Mouse (Mus musculus) bone marrow macrophage, adult 2 months (primary cell): ENCODE measurements around the gene Ccdc30. TPM values are rescaled to one million over a fixed set of nuclear protein-coding genes. Genes with fewer than 3 reads are reported as not detected.
A peak's percentile ranks its signal among the peaks of the same experiment; 100 is the strongest.

Source experiments
- H3K27ac ChIP-seq: 2 replicates; pipeline ENCODE4 v1.5.1; 2012; ENCODE audit warnings: low read depth, low read length; ENCODE audit not compliant: insufficient read depth
- H3K4me1 ChIP-seq: 2 replicates; pipeline ENCODE4 v1.6.1; 2012; ENCODE audit warnings: low read length; ENCODE audit not compliant: control insufficient read depth, insufficient read depth
- H3K4me3 ChIP-seq: 2 replicates; pipeline ENCODE4 v1.5.1; 2012; ENCODE audit warnings: mild to moderate bottlenecking, low read length, moderate library complexity; ENCODE audit not compliant: insufficient read depth
- CTCF ChIP-seq: IDR thresholded peaks from 2 replicates; pipeline ENCODE4 v1.5.1; 2012; ENCODE audit warnings: low read depth, mild to moderate bottlenecking, low read length, moderate library complexity
- POLR2A ChIP-seq: IDR thresholded peaks from 2 replicates; pipeline ENCODE4 v1.6.1; 2012; ENCODE audit warnings: mild to moderate bottlenecking, low read depth, low read length, borderline replicate concordance
- polyA plus RNA-seq: library from polyadenylated mRNA; stranded (reverse); fragments of >200 nt; gene quantifications from 2 replicates; pipeline ENCODE4 v1.2.4, GENCODE M21; 2012; ENCODE audit not compliant: missing spikeins, insufficient read depth, insufficient read length

The Ccdc30 gene
- polyA plus RNA-seq, 1 experiment: not detected

GRCm38 (mm10) chr4:119320896-119321550 is 94.3 kb downstream of the Ccdc30 start:
- TF ChIP-seq POLR2A: no peak
- TF ChIP-seq CTCF: no peak
- peak overlapping the region; percentile 75 for H3K4me3 ChIP-seq
- H3K4me1 ChIP-seq: peaks cover 9% of the 10 kb centered on the region
- peak overlapping the region; percentile 64; the same call in 1 of the 2 replicates for H3K27ac ChIP-seq

- Histone ChIP-seq H3K4me1 (peaks cover 9% of the 10 kb centered on the region), H3K4me3 (peak within 1 kb of the TSS; percentile 75), H3K27ac (peak within 1 kb of the TSS; percentile 64)
- no peak for TF ChIP-seq POLR2A
- TF ChIP-seq CTCF: no peak
Measured at GRCm38 (mm10) chr4:119320131-119320830, 95.0 kb downstream of the Ccdc30 start, which contains the start of gene Ppih. Gene Ppih, minus strand, starts transcription at chr4:119320546.

- no peak overlapping the region for H3K27ac ChIP-seq
- H3K4me1 ChIP-seq: no peaks in the 10 kb centered on the region
- H3K4me3 ChIP-seq: no peak overlapping the region
- TF ChIP-seq POLR2A (no peak), CTCF (no peak)
Measured at GRCm38 (mm10) chr4:119313756-119314155, 101.6 kb downstream of the Ccdc30 start.

DNA sequence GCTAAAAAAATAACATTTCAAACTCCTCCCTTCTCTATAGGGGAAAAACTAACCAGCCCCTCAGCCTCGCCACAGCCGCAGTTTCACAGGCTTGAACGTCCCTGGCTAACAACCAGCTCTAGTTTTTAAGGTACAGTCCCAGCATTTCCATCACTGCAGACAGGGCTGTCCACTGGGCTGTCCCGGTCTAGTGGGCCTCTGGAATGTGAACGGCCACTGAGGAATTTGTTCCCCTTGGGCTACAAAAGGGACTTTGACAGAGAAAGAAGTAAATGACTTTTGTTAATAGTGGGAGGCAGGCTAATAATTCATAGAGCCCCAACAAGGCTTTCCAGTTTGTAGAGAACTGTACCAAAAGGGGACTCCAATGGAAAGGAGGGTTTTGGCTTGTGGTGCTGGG is 109.9 kb downstream of the Ccdc30 start:
- TF ChIP-seq CTCF (no peak), POLR2A (no peak)
- H3K4me1 ChIP-seq: peaks cover 20% of the 10 kb centered on the region
- H3K27ac ChIP-seq: no peak overlapping the region
- no peak overlapping the region for H3K4me3 ChIP-seq

GRCm38 (mm10) chr4:119303291-119303690 is 112.0 kb downstream of the Ccdc30 start:
- Histone ChIP-seq H3K4me3 (no peak overlapping the region), H3K27ac (peak overlapping the region; percentile 82)
- no peak for TF ChIP-seq CTCF
- TF ChIP-seq POLR2A: no peak

GRCm38 (mm10) chr4:119301777-119302176 is 113.5 kb downstream of the Ccdc30 start:
- TF ChIP-seq POLR2A (no peak), CTCF (no peak)
- Histone ChIP-seq H3K27ac (no peak overlapping the region), H3K4me1 (peaks cover 20% of the 10 kb centered on the region), H3K4me3 (no peak overlapping the region)

More at GRCm38 (mm10) chr4:119303291-119303690, 112.0 kb downstream of the Ccdc30 start:
- H3K4me1 ChIP-seq: peaks cover 20% of the 10 kb centered on the region

- Histone ChIP-seq H3K4me1 (peaks cover 20% of the 10 kb centered on the region), H3K27ac (no peak overlapping the region), H3K4me3 (no peak overlapping the region)
- TF ChIP-seq POLR2A: no peak
- no peak for TF ChIP-seq CTCF
Measured at GRCm38 (mm10) chr4:119300761-119301160, 114.6 kb downstream of the Ccdc30 start.

DNA sequence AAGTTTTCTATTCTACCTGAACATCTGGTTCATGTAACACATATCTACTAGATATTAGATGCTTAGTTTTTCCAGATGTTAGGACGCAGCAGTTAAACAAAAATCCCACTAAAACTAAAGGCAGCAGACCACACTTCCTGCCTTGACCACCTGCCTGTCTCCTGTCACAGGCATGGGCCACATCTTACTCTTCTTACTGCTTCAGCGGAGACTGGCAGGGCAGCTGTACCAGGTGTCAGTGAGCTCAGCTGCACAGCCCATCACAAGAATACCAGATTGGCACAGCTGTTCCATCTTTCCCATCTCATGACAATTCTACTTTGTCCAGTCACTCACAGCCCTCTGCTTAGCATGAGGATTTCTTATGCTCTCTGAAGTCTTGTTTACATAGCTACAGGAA is 118.0 kb downstream of the Ccdc30 start:
- TF ChIP-seq CTCF: no peak
- TF ChIP-seq POLR2A: no peak
- no peak overlapping the region for H3K4me3 ChIP-seq

GRCm38 (mm10) chr4:119295134-119295453 is 120.2 kb downstream of the Ccdc30 start:
- H3K27ac ChIP-seq: peak overlapping the region; percentile 74; the same call in 1 of the 2 replicates
- H3K4me3 ChIP-seq: peak overlapping the region; percentile 89
- H3K4me1 ChIP-seq: peaks cover 10% of the 10 kb centered on the region
- no peak for TF ChIP-seq CTCF
- TF ChIP-seq POLR2A: no peak

More for the DNA sequence above, 118.0 kb downstream of the Ccdc30 start:
- Histone ChIP-seq H3K4me1 (peaks cover 12% of the 10 kb centered on the region), H3K27ac (no peak overlapping the region)

- TF ChIP-seq CTCF (no peak), POLR2A (peak; percentile 56; the same call in 1 of the 2 replicates)
- Histone ChIP-seq H3K4me1 (peaks cover 10% of the 10 kb centered on the region), H3K27ac (peak within 1 kb of the TSS; percentile 93), H3K4me3 (peak within 1 kb of the TSS; percentile 98)
Measured at GRCm38 (mm10) chr4:119294415-119295133, 120.7 kb downstream of the Ccdc30 start, which contains the start of gene Ybx1. Gene Ybx1, minus strand, starts transcription at chr4:119294604.
